Mouse (Mus musculus) macrophage (primary cell): Measurements from ENCODE around the gene Spin1. TPM values are rescaled to one million over a fixed set of nuclear protein-coding genes. Genes with fewer than 3 reads are reported as not detected.
"Not testable (repeated sequence)": the region's sequence is repeated elsewhere in the genome, so short reads cannot be mapped to it uniquely, and the experiment has no call there.

Experiments
- H3K27ac ChIP-seq: fragments of 350-480 bp; formaldehyde crosslinking; 2 replicates; pipeline ENCODE4 v1.9.0; 2021
- H3K36me3 ChIP-seq: fragments of 350-480 bp; formaldehyde crosslinking; 2 replicates; pipeline ENCODE4 v1.9.0; 2021; ENCODE audit errors: inconsistent target
- H3K4me3 ChIP-seq: fragments of 350-480 bp; formaldehyde crosslinking; 2 replicates; pipeline ENCODE4 v1.9.0; 2021; ENCODE audit errors: inconsistent target
- H3K79me2 ChIP-seq: fragments of 350-480 bp; formaldehyde crosslinking; 2 replicates; pipeline ENCODE4 v1.9.0; 2021; ENCODE audit errors: inconsistent target
- WGBS: methylation state at CpG from one replicate; pipeline ENCODE4 v1.1.7; 2026; ENCODE audit warnings: inconsistent platforms; ENCODE audit not compliant: missing documents; 5-methylcytosine and 5-hydroxymethylcytosine counted together
- polyA plus RNA-seq: library from polyadenylated mRNA; stranded (reverse); fragments of 250-400 nt; gene quantifications from 3 replicates; pipeline ENCODE4 v1.2.4, GENCODE M21; 2018; ENCODE audit warnings: inconsistent platforms

Spin1 gene
- polyA plus RNA-seq, 1 experiment from 2014 or later = 14.8 TPM

DNA sequence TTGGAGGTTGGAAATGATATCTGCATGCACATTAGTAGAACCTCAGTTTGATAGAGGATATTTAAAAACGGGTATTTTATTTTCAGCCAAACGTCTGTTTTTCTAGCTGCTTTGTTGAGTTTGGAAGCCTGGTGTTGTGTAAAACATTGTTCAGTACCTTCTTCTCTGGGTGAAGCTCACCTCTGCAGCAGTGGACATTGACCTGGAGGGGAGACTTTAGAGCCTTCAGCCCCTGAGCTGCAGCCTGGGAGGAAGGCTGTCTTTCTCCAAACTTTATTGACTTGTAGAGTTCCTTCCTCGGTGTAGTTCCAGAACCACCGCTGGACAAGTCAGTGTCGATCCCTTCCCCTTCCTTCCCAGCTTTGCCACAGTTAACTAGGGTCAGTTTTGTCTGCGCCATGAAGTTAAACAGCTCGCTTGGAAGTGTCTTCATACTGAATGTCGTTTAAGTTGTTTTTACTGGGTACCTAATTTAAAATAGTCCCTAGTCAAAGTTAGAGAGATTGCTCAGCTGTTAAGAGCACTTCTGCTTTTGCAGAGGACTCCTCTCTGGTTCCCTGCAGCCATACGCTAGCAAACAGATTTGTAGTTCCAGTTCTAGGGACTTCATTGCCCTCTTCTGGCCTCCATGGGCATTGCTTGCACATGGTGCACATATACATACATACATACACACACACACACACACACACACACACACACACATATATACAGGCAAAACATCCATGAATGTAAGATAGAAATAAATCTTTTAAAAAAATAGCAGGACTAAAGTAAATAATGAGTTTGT lies 3.4 kb downstream of the Spin1 start:
- no peak overlapping the region for H3K27ac ChIP-seq
- WGBS = 92% methylated on average over 9 of the region's 9 CpGs

DNA sequence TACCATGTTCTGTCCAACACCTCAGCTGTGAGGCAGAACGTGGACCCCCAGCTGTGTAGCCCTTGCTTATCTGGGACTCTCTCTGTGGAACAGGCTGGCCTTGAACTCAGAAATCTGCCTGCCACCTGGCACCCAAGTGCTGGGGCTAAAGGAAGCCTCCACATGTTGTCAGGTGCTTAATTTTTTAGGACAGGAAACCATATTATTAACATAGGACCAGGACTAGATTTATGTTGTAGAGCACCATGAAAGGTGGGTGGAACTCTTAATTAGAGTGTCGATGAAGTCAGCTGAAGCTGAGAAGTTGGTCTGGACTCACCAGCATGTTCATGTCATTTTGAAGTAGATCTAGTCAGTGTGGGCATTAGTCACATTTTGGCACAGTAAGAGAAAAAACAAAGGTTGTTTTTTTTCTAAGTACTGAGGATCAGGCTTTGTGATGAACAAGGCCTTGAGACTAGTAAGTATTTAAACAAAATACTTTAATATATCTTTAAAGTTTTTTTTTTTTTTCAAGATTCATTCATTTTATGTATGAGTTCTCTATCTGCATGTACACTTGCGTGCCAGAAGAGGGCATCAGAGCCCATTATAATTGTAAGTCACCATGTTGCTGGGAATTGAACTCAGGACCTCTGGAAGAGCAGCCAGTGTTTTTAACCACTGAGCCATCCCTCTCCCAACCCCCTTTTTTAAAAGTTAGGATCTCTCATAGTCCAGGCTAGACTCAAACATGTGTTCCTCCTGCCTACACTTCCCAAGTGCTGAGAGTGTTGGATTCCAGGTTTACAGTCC lies 5.4 kb downstream of the Spin1 start:
- 92% methylated on average over 3 of the region's 3 CpGs for WGBS
- Histone ChIP-seq H3K36me3 (no peaks in the 10 kb centered on the region), H3K27ac (peak overlapping the region; percentile 29), H3K4me3 (no peak overlapping the region), H3K79me2 (peaks cover 96% of the 10 kb centered on the region)

More for the DNA sequence above, 3.4 kb downstream of the Spin1 start:
- Histone ChIP-seq H3K4me3 (no peak overlapping the region), H3K79me2 (peaks cover 76% of the 10 kb centered on the region), H3K36me3 (no peaks in the 10 kb centered on the region)

DNA sequence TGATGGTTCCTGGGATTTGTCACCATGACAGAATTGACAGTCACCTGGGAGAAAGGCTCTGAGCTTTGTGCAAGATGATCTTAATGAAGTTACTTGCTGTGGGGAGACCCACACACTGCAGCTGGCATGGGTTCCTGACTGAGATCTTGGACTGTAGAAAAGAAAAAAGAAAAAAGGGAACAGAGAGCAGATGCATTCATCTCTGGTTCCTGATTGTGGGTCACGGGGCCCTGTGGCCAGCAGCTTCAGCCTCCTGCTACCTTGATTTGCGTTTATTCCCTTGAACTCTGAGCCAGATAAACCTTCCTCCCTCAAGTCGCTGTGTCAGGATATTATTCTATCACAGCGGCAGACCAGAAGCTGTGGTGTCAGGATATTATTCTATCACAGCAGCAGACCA lies 6.1 kb downstream of the Spin1 start:
- Histone ChIP-seq H3K4me3 (no peak overlapping the region), H3K27ac (peak overlapping the region; percentile 29), H3K36me3 (no peaks in the 10 kb centered on the region), H3K79me2 (peaks cover 98% of the 10 kb centered on the region)
- WGBS = 31% methylated on average over 4 of the region's 4 CpGs

DNA sequence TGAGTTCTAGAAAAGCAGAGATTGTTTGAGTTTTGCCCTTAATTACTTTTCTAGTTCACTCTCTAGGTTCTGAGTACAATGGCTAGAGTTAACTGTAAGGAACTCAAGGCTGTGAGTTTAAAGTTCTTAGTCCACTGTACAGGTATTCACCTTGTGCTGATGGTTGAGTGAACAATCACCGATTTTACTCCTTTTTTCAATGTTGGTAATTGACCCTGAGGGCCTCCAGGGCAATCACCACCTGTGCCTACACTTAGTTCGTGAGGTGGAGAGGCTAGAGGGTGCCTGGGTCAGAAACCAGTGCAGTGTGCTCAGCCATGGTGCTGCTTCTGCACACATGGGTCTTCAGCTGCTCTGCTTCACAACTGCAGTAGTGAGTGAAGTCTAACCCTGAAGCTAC lies 8.8 kb downstream of the Spin1 start:
- Histone ChIP-seq H3K79me2 (peaks cover 98% of the 10 kb centered on the region), H3K36me3 (no peaks in the 10 kb centered on the region), H3K27ac (no peak overlapping the region), H3K4me3 (no peak overlapping the region)
- WGBS = 89% methylated on average over 2 of the region's 2 CpGs

DNA sequence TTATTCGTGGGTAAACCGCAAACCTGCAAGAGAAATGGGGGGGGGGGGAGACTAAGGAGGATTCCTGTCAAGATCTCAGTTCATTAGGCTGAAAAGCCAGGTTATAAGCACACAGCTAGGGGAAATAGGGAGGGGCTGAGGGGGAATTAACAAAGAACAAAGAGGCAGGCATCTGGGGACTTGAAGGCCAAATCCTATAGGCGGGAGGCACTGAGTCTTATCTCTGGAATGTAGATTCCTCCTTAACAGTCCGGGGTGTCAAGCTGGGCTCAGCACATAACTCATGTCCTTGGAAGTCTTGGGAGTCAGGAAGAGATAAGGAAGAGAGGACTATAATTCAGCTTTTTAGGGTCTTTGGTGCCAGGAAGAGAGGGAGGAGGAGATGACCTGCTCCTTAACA lies 13.7 kb downstream of the Spin1 start:
- H3K79me2 ChIP-seq = peaks cover 100% of the 10 kb centered on the region
- not testable (repeated sequence) for H3K36me3 ChIP-seq, H3K4me3 ChIP-seq, H3K27ac ChIP-seq
- 86% methylated on average over 4 of the region's 4 CpGs for whole genome bisulfite sequencing

DNA sequence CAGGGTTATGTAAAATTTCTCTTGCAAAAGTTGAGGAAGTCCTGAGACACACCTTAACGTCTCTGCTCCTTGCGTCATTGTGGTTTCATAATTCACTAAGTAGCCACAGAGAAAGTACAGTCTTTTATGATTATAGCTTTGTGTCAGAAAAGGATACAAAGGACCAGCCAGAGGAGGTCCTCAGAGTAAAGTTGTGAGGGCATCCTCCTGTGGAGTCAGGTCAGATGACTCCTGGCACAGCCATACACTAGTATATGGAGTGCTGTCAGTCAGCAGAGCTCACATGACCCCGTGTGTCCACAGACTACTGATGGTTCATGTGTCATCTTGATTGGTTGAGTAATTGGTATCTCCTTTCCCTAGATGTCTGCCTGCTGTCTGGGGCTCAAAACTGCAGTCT lies 15.1 kb downstream of the Spin1 start:
- WGBS = 16% methylated on average over 3 of the region's 3 CpGs
- H3K36me3 ChIP-seq = no peaks in the 10 kb centered on the region
- H3K79me2 ChIP-seq = peaks cover 100% of the 10 kb centered on the region
- H3K27ac ChIP-seq = no peak overlapping the region
- H3K4me3 ChIP-seq = no peak overlapping the region

DNA sequence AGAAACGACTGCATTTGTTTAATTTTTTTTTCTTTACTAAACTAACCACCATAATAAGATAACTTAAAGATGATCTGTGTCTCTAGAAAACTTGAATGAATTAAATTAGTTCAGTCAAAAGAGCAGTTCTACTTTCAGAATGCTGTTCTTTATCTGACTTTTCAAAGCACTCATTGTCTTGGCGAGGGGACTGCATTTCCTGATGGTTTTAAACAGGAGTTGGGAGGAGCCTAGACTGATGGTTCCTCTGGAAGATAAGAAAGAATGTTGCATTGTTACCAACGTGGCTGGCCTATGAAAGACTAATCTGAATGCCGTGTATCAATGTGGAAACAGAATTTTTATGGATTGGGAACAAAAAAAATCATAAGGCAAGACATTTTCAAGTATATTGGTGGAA lies 20.1 kb downstream of the Spin1 start:
- Histone ChIP-seq H3K36me3 (no peaks in the 10 kb centered on the region; the same call in 1 of the 2 replicates), H3K27ac (no peak overlapping the region), H3K79me2 (peaks cover 100% of the 10 kb centered on the region), H3K4me3 (no peak overlapping the region)
- WGBS = 18% methylated on average over 4 of the region's 4 CpGs

DNA sequence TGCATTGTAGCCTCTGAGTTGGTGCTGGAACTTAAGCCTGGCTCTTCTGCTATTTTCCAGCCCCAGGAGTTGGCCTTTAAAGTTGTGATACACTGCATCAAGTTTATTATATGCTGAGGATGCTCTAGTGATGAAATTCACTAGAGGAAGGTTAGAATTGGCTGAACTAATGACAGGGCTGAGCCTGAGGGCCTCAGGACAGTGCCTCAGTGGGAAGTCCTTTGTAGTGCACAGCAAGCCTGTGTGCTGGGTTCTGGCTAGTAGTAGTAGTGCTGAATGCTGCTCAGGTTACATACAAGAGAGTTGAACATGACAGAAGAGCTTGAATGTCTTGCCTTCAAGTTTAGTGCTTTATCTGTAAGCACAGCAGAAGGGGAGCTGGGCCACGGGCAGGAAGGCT lies 21.3 kb downstream of the Spin1 start:
- no peaks in the 10 kb centered on the region; the same call in 1 of the 2 replicates for H3K36me3 ChIP-seq
- WGBS = 100% methylated on average over 1 of the region's 1 CpGs
- no peak overlapping the region for H3K4me3 ChIP-seq
- H3K27ac ChIP-seq = no peak overlapping the region
- peaks cover 100% of the 10 kb centered on the region for H3K79me2 ChIP-seq

DNA sequence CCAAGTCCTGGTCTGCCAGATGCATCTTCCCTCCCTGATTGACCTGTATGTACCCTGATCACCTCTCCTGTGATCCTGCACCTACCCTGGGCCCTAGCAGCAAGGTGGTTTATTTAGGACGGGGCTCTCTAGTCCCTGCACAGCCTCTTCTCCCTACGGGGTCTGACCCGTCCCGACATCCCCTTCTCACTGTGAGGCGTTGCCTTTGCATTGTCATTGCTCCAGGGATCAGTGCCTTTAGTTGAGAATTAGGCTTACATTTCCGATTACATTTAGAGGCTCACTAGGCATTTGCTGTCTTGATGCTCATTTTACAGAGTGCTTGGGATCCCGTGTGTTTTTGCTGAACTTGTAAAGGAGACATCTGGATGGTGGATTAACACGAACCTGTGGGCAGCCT lies 22.1 kb downstream of the Spin1 start:
- H3K36me3 ChIP-seq = no peaks in the 10 kb centered on the region; the same call in 1 of the 2 replicates
- no peak overlapping the region for H3K4me3 ChIP-seq
- 97% methylated on average over 8 of the region's 8 CpGs for WGBS
- no peak overlapping the region for H3K27ac ChIP-seq
- H3K79me2 ChIP-seq = peaks cover 98% of the 10 kb centered on the region

DNA sequence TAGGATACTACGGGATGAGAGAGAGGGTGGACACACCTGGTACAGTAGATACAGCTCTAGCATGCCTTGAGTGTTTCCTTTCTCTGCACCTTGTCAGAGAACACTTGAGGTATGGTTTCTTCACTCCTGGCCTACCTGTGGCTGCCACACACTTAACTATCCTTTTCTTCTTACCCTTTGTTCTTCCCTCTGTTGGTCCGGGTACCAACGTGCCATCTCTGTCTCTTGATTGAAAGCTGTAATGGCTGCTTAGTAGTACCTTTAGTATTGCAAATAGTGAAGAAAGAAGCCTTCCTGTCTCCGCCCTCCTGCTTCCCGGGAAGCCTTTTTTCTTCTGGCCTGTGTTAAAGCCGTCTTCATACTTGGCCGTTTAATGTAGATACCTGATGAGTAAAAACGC lies 24.7 kb downstream of the Spin1 start:
- WGBS = 90% methylated on average over 8 of the region's 8 CpGs
- Histone ChIP-seq H3K36me3 (no peaks in the 10 kb centered on the region; the same call in 1 of the 2 replicates), H3K4me3 (no peak overlapping the region), H3K27ac (no peak overlapping the region), H3K79me2 (peaks cover 72% of the 10 kb centered on the region)

DNA sequence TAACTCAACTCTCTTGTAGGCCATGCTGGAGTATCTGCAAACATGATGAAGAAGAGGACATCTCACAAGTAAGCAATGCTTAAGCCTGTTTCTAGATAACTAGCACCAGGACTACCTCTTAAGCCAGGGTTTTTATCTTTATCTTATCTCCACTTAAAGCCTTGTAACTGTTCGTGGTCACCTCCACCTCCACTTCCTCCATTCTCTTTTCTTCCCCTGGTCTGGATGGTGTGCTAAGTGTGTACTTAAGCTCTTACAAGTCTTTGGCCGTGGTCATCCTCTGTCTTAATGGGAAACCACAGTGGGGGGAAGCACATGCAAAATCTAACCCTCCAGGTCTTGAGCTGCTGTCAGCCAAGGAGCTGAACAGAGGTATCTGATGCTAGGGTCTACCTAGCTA lies 27.2 kb downstream of the Spin1 start:
- Histone ChIP-seq H3K79me2 (peaks cover 47% of the 10 kb centered on the region), H3K27ac (no peak overlapping the region), H3K36me3 (no peaks in the 10 kb centered on the region; the same call in 1 of the 2 replicates), H3K4me3 (no peak overlapping the region)
- WGBS = 46% methylated on average over 2 of the region's 2 CpGs

DNA sequence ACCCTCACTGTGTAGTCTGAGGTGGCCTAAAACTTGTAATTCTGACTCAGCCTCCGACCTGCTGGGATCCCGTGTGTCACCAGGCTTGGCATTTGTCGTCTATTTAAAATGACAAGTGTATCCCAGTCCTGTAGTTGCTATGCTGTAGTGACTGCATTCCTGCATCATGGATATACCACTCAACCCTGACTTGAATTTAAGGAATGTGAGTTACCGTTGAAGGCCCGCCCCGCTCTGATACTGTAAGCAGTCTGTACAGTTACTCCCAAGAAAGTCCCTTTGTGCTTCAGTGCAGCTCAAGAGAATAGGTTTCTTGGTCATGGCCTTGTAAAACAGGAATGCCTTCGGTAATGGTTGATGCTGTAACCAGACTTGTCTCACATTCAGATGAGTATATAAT lies 27.7 kb downstream of the Spin1 start:
- 93% methylated on average over 7 of the region's 7 CpGs for whole genome bisulfite sequencing
- Histone ChIP-seq H3K36me3 (no peaks in the 10 kb centered on the region; the same call in 1 of the 2 replicates), H3K79me2 (peaks cover 42% of the 10 kb centered on the region; the same call in 1 of the 2 replicates), H3K4me3 (no peak overlapping the region), H3K27ac (no peak overlapping the region)

DNA sequence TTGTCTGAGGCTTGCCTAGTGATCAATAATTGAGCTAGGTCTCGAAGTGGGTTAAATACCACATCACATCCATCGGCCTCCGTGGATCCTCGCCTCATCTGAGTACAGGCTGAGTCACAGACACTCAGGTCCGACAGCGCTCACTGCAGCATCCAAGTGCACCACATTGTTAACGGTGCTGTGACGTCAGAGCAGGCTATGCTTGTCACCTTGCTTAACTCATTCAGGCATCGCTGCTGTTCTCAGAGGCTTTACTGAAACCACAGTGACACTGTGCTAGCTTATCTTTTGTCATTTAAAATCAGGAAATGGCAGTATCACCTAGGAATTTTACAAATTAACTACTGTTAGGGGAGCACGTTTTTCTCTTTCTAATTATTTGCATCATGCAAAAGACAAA lies 30.5 kb downstream of the Spin1 start:
- H3K36me3 ChIP-seq = no peaks in the 10 kb centered on the region; the same call in 1 of the 2 replicates
- no peak overlapping the region for H3K4me3 ChIP-seq
- WGBS = 96% methylated on average over 10 of the region's 10 CpGs
- H3K27ac ChIP-seq = no peak overlapping the region
- peaks cover 14% of the 10 kb centered on the region; the same call in 1 of the 2 replicates for H3K79me2 ChIP-seq

DNA sequence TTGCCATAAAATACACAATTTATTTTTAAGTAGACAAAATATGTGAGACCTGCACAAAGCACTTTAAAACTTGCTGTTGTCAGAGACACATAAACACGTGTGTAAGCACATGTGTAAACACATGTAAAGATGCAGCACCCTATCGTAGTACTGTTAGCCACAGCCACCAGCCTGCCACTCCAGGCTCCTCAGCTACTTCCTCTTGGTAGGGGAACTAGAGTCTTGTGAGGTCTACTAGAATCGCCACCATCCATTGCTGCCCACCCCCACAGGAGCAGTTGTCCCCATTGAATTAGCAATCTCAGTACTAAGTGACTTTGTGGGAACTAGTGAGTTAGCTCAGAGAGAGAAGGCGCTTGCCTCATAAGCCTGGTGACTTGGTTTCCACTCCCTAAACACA lies 35.6 kb downstream of the Spin1 start:
- WGBS = 22% methylated on average over 4 of the region's 4 CpGs
- H3K27ac ChIP-seq = no peak overlapping the region

More for the DNA sequence above, 35.6 kb downstream of the Spin1 start:
- peaks cover 13% of the 10 kb centered on the region for H3K36me3 ChIP-seq
- no peaks in the 10 kb centered on the region for H3K79me2 ChIP-seq
- H3K4me3 ChIP-seq = no peak overlapping the region
